Mouse (Mus musculus) R1 (cell line): ENCODE results near the gene Arfip1.
A peak's percentile ranks its signal among the peaks of the same experiment; 100 is the strongest.

Experiments
- DNase-seq: peaks from one replicate; pipeline ENCODE4 v3.0.0-alpha.2; 2018; ENCODE audit warnings: low read depth, low spot score

Arfip1 gene

DNA sequence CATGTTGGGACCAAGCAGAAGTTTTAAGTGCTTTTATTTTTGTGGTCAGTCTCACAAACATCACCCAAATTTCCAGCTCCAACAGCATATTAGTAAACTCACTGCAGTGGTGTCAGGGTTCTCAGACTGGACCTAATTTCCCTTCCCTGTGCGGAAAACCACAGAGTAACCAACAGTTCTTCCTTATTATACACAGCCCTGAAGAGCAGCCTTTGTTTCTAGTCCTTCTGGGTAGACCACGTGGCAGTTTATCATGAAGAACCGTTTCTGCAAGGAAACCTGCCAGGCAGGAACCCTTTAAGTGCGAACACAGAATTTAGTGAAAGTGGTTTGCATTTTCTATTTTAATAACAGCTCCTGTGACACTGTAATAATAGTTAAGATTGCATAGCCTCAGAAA lies 90.3 kb downstream of the Arfip1 start:
- DNase-seq, result no peak

DNA sequence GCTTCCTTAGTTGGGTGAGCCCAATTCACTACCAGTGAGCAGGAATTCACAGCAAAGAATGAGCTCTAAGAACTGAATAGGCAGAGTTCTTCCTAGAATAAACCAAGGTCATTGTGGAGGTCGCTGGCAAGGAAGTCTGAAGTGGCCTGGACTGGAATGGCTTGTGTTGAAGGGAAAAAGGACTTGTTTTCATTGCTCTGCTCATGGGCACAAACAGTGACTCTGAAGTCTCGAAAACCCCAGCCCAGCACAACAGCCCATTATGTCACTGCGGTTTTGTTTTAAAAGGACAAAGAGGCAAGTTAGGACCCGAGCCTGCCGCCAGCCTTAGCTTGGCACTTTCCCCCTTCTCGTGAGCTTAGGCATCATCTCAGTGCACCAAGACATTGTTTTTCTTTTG lies 93.7 kb downstream of the Arfip1 start:
- no peak for DNase-seq

DNA sequence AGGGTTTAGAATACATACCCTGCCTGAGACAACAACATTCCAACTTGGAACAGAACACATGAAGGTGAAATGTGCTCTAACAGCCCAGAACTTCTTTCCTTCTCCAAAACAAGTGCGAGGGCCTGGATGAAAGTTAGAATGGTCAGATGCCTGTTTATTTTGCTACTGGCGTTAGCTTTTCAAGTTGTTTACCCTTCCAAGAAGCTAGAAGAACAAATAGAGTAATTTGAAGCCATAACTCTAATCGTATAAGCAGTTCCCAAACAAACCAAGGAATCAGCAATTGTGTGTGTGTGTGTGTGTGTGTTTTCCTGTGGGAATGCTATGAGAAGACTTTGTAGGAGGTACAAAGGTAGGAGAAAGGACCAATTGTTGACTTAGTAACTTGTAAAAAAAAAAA lies 97.5 kb downstream of the Arfip1 start:
- no peak for DNase-seq

DNA sequence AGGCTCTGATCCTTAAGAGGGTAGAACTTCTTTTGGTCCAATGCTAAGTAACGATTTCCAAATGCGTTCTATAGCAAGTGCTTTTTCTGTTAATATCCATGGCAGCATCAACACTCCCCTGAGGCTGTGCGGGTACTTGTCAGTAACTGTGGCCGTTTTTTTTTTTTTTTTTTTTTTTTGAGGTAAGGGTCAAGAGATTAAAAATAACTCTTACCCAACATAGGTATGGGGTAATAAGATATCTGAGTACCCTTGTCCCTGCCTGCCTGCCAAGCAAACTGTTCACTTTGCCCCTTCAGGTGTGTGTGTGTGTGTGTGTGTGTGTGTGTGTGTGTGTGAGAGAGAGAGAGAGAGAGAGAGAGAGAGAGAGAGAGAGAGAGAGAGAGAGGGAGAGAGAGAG lies 98.1 kb downstream of the Arfip1 start:
- no peak for DNase-seq

DNA sequence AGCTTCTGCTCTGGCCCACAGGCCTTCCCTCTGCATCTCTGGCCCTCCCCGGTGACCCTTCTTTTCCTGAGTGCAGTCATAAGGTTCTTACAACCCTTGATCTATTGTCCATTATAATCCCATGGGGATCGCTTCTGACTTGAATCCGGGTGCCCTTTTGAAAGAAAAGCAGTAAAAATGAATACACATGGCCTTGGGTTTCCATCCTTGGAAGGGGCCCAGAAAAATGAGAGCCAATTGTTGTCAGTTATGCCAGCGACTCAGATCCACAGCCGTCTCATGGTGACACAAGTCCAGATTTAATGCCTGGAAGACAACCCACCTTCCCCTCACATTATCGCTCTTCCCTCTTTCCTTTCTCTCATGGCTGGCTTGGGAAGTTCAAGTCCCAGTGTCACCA lies 100.3 kb downstream of the Arfip1 start:
- DNase-seq, result no peak

DNA sequence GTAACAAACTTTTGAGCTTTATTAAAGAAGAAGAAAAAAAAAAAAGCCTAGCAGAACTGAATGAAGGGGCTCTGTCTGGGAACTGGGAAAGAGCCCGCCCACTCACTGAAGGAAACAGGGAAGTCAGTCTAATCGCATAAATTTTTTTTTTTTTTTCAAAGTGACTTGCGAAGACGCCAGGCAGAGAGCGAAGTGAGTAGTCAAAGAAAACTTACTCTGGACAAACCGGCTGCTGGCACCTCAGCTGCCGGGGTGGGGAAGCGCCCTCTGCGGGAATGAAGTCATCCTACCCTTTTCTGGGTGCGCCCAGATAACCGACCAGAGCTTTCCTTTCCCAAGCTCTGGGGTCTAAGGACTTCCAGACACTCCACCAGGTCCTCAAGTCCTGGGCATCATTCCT lies 101.3 kb downstream of the Arfip1 start:
- DNase-seq, result peak; percentile 48

DNA sequence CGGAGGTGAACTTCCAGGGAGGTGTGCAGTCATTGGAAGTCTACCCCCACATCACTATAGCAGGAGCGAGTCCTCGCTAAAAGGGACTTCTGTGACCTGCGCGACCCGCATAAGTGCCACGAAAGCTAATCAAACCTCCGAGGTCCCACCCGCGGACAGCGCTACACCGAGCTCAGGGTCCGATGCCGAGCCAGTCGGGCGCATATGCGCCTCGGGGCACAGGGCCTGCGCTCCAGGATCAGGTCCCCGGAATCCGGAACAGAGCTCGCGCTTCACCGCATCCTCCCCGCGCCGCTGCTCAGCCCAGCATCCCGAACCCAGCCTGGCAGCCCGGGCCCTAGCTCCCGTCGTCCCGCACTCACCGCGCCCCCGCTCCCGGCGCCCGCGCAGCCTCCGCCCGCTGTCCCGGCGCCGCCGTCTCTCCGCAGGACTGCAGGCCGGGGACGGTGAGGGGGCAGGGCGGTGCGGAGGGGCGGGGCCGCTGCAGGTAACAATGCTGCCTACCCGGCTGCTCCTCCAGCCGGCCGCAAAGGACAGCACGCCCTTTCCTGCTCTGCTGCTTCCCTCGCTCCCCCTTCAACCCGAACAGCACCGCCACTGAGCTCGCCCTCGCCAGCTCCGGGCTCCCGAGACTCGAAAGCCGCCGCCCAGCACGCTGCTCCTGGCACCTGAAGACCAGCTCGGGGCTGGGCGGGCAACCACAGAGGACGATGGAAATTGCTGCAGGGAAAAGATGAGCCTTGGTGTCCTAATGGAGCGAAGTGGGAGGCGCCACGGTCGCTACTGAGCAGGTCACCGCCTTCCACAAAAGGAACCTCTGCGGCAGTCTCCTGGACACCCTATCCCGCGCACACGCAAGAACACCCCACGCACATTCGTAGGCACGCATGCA lies 102.2 kb downstream of the Arfip1 start, which contains the start of gene Fhdc1:
Fhdc1 (minus strand) TSS at position 424 of the 892 bp plus-strand sequence.
- peak; percentile 82 for DNase-seq

DNA sequence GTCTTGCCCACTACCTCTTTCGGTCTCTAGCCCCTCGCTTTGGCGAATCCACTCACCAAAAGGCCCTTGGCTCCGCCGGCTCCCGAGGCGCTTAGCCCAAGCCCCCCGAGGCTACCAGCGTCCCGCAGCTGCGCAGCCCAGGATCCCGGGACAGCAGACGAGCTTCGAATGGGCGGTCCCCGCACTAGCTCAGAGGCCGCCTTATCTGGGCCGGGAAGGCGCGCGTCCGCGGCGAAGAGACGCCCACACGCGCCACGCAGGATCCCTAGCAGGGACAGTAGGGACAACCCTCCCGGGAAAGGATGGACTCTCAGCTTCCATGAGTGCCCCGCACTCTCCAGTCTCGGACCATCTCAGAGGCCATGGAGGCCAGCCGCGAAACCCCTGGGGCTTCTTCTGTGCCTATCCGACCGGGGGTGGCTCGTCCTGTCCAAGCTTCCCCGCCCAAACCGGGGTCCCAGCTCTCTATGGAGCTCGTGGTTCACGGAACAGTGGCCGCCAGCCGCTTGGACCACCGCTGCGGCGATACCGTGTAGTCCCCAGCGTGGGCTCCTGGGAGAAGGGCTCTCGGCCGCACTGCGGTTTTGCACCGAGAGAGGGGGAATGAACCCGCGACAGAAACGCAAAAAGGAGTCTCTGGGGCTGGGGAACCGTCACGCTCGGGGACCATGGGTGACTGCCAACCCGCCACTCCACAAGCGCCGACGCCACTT lies 103.0 kb downstream of the Arfip1 start:
- peak; percentile 36 for DNase-seq

DNA sequence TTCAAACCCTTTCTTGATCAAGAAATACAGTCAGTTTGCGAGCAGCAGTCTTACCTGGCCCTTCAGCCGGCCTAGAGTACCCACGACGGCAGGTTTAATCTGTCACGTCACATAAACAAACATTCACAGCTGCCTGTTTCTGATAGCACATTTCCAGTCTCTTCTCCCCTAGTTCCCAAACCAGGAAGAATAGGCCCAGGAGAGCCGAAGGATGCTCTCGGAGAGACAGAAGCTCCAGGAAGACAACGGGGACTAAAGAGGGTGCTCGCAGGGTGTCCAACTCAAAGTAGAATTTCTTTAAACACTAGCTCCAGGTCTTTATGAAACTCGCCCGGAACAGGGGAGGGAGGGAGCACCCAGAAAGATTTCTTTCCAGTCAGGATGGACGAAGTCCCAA lies 103.5 kb downstream of the Arfip1 start:
- no peak for DNase-seq

DNA sequence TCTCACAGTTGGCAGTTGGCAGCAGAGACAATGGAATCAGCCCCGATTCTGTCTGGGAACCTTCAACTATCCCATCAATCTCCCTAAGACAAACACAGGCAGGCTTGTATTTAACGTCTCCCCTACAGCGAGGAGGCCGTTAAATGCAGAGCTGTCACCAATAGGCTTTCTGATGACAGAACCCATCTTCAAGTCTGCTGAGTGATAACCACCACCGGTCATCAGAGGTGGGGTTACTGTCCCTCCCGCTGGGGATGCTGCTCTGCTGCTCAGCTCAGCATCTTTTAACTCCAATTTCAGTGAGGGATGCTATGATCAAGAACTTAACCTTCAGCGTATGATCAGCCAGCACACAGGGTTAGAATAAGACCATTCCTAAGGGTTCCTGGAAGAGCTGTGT lies 104.2 kb downstream of the Arfip1 start:
- no peak for DNase-seq

DNA sequence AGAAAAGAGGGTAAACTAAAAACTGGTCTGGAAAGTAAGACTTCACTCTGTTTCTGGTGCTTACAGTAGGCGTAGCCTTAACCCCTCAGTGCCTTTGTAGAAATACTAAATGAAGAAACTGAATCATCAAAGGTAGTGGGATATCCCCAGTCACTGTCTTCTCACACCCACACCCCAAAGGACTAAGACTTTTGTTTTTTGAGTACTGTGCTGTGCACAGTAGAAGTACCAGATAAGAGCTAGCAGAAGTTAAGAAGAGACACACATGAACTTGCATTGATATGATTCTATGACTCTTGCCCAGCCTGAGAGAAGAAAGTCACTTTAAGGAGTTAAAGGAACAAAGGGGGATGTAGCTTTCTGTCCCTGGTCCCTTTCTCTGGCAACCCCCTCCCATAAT lies 104.9 kb downstream of the Arfip1 start:
- no peak for DNase-seq

DNA sequence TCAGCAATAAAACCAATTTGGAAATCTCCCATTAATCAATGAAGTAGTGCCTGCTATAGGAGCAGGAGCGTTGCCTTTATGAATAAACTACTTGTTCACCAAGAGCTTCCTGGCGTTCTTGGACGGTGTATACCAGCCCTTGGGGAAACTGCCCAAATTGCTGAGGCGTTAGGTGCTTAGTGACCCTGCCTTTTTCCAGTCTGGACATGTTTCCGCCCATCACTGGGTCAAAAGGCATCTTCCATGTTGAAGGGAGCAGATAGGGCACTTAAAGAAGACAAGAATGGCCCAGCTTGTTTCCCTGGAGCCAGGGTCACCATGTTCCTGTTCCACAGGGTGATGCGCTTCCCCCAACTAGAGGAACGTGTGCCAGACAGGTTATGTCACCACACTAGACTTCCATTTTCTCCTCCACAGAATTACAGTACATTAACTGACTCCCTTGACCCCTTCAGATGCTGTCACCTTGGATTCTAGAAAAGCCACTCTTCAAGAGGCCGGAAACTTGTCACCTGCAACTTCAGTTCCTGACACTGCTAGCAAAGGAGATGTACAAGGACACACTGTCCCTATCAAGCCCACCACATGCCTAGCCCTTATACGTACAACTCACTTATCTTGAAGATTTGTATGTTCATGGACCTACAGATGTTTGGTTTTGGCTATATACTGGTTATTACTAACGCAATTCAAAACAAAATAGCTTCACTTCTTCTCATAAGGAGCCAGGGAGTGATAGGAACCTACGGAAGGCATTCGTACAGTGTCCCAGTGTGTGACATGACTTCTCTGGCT lies 107.2 kb downstream of the Arfip1 start:
- DNase-seq, result no peak

DNA sequence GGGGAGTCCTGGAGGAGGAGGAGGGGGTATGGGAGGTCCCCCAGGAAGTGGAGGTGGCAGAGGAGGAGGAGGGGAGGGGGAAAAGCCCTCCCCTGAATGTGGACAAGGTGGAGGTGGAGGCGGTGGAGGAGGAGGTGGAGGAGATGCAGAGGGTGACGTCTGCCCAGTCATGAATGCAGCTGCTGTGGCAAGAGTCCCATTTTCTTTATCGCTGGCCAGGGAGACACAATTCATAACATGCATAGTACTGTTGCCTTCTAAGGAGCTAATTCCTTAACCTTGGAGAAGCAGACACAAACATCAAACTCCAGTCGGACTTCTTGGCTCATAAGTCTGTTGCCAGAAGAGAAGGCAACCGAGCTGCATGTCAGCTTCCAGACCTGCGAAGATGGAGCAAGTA lies 108.0 kb downstream of the Arfip1 start:
- DNase-seq, result no peak

DNA sequence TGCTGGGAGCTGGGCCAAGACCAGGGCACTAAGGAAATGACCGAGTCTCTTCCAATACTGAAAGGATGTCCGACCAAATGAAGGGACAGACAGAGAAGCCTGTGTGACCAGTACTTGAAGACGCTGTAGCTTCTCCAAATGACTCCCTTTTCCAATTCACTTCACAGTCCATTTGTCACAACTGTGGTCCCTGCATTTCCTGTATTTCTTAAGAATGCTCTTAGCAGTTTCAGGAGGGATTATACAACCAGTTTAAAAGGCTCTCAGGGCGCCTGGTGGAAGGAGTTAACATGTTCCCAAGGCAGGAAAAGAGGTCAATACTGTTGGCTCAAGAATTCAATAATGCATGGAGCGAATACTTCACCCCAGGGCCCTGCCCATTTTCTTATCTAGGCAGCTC lies 109.5 kb downstream of the Arfip1 start:
- no peak for DNase-seq

DNA sequence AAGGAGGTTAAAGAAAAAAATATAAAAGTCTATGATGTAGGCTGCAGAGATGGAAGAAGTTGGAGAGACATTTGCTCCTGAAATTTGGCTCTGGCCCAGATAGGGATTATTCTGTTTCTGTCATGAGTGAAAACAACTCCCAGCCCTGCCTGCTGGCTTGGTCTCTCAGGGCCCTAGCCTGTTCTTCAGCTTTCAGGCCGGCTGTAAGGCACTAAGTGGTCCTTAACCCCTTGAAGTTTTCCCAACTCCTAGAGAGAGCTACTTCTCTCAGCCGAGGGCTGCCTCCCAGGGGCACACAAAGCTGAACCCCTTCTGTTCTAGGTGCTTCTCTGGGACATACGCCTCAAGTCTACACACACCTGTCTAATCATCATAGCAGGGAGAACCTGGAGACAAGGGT lies 109.9 kb downstream of the Arfip1 start:
- no peak for DNase-seq

DNA sequence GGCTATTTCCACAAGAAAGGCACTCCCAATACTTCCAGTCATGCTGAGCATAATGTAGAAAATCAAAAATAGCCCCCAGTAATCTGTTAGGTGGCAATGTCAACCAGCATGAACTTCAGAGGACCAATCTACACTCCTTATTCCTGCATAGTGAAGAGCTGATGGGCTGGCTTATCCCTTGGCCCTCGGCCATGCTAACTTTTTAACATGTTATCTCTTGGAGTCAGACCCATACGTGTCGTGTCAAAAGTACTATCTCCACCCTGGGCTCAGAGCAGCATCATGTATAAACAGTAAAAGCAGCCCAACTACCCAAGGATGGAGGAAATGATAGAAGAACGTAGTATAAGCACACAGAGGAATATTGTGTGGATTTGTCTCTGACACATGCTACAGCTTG lies 111.3 kb downstream of the Arfip1 start:
- no peak for DNase-seq

DNA sequence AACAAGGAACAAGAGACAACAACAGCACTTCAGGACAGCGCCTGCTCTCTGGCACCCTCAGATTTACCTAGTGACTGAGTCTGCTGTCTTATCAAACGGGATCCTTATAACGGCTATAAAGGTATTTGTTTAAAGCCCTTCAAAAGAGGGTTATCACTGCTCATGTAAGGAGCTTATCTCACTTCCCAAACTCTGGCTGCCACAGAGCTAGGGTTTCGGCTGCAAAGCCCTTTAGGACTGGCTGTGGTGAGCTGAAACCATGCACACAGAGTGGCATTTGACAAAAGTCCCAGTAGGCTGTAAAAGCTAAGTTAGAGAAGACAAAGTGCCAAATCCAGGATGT lies 114.3 kb downstream of the Arfip1 start:
- no peak for DNase-seq

DNA sequence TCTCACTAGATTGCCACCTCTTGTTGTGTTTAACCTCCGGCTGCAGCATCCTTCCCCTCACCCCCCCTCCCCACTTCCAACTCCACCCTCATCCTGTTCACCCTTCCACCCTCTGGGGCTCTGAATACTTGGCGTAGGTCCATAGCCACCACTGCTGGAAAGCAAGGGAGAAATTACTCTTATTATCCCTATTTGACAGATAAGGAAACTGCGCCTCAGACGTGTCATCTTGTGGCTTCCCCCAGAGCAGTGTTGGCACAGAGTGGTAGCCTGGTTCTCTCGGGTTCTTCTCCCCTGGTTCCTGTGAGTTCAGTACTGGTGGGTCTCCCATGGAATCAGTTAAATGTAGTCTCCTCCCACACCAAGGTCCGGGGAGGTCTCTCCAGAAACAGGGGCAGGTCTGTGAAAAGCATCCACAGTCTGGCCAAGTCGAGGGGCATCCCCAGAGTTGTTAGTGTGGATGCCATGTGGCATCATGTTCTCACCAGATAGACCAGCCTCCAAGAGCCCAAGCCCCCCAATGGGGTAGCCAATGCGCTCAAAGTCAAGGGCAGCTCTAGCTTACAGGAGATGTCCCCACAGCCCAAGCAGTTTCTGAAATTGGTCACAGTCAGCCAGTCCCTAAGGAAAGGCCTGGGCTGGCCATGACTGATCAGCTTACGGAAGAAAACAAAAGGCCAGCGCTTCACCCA lies 114.9 kb downstream of the Arfip1 start:
- DNase-seq, result no peak

DNA sequence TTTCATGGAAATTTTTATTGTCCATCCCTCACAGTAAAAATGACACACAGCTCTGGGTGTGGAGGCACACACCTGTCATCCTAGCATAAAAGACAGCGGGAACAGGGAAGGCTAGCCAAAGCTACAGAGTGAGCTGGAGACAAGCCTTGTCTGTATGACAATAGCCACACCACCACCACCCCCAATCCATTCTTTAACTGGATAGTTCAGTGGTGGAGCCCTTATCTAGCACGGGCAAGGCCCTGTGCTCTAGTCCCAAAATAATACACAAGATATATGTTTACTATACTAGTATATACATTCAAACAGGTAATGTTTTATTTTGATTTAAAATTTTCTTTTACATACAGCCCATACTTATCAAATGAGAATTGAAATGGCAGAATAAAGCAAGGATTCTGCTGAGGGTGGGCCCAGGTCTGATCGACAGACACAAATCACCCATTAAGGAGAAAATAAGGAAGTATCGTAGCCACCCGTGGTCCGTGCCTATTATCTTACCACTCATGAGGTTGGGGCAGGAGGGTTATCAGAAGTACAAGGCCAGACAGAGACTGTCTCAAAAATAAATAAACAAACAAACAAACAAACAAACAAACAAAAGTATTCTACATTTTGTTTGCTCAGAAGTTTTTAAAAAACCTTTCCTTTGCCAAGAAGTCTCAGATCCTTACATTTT lies 116.5 kb downstream of the Arfip1 start:
- DNase-seq, result no peak

DNA sequence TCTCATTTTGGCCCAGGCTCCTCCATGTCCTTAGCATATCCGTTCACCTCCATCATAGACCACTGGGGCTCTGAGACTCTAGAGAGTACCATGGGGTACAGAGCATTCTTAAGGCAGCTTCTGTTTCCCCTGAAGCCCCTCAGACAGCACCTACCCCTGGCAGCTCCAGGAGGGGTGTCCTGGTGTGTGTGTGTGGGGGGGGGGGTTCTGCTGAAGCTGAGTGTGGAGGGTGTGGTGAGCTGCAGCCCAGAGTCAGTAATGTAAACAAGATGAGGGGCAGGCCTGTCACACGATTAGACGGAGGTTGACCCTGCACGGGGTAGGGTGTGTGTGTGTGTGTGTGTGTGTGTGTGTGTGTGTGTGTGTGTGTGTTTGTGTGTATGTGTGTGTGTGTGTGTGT lies 120.7 kb downstream of the Arfip1 start:
- no peak for DNase-seq

DNA sequence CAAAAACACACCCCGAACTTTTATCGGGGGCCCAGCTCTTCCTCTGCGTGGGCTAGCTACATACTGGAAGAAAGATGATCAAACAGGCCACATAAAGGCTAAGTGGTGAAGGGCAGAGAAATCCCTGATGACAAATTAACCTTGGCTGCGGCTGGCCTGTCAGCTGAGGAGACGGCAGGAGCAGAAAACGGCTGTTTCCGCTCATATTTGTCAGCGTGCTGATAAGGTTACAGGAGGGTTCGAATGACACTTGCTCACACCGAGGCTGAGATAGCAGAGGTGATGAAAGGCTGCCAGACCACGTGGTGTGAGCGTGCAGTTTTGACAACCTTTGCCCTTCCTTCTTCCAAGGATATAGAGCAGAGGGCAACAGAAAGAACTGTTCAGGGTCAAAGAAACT lies 121.5 kb downstream of the Arfip1 start:
- no peak for DNase-seq
